Comparison of ENCODE assay signal across 11 mouse cellular contexts in genomic region chr9:92950092-92950491, GRCm38 (mm10).
DNase-seq lines count a peak whose midpoint lies in the region; ATAC-seq lines count a peak whose summit lies in the region.
"Had no signal": no experiment of that assay in that cellular context is flagged by ENCODE, and none has a peak within 500 bp of the region (broad histone marks: within the 10 kb centered on the region; RNA-seq: fewer than 3 reads in every experiment).

No protein-coding gene starts in this region.

- no peaks in the 10 kb centered on the region for H3K36me3 ChIP-seq in hindbrain, embryonic 14.5 days (replicated peaks; ENCODE audit: control insufficient read depth, insufficient read depth)
- H3K36me3 ChIP-seq in hindbrain, embryonic 16.5 days (ENCODE audit: control insufficient read depth, insufficient read depth, low read length) = no peaks in the 10 kb centered on the region
- H3K36me3 ChIP-seq in midbrain, embryonic 12.5 days = no peaks in the 10 kb centered on the region
- H3K36me3 ChIP-seq: G1E; heart, embryonic 12.5 days; liver, embryonic 13.5 days had no signal

- no peak overlapping the region for H3K4me3 ChIP-seq in hindbrain, embryonic 14.5 days (replicated peaks; ENCODE audit: low read length)
- H3K4me3 ChIP-seq in hindbrain, embryonic 16.5 days (ENCODE audit: low read length) = no peak overlapping the region
- H3K4me3 ChIP-seq in midbrain, embryonic 12.5 days = no peak overlapping the region
- H3K4me3 ChIP-seq: heart, embryonic 12.5 days; liver, embryonic 13.5 days had no signal

- DNase-seq in hindbrain, embryonic 14.5 days (ENCODE audit: low spot score) = no peak
- DNase-seq in 416B (ENCODE audit: low read depth) (peak; percentile 24), liver (no peak)
- peak; percentile 31 for DNase-seq in brain, adult 2 months (ENCODE audit: low read depth, low spot score)
- DNase-seq in layer of hippocampus, postnatal 10 days (ENCODE audit: low spot score in 2 of 2) = no peak
- DNase-seq: layer of hippocampus, postnatal 36 days; liver, embryonic 13.5 days had no signal

- no peak overlapping the region for H3K27ac ChIP-seq in hindbrain, embryonic 14.5 days
- no peak overlapping the region for H3K27ac ChIP-seq in hindbrain, embryonic 16.5 days (ENCODE audit: low read depth, low read length)
- H3K27ac ChIP-seq in midbrain, embryonic 12.5 days (replicated peaks) = no peak overlapping the region
- H3K27ac ChIP-seq: liver, embryonic 13.5 days had no signal

- H3K27me3 ChIP-seq in hindbrain, embryonic 14.5 days (ENCODE audit: control insufficient read depth, insufficient read depth, low read length) = no peaks in the 10 kb centered on the region
- no peaks in the 10 kb centered on the region for H3K27me3 ChIP-seq in hindbrain, embryonic 16.5 days (replicated peaks; ENCODE audit: control insufficient read depth, insufficient read depth, low read length)
- no peaks in the 10 kb centered on the region for H3K27me3 ChIP-seq in midbrain, embryonic 12.5 days
- H3K27me3 ChIP-seq: heart, embryonic 12.5 days; liver, embryonic 13.5 days had no signal

- H3K9ac ChIP-seq in hindbrain, embryonic 14.5 days = no peak overlapping the region
- H3K9ac ChIP-seq in hindbrain, embryonic 16.5 days (ENCODE audit: low read depth, low read length) = no peak overlapping the region
- no peak overlapping the region for H3K9ac ChIP-seq in midbrain, embryonic 12.5 days (replicated peaks)
- H3K9ac ChIP-seq: heart, embryonic 12.5 days; liver, embryonic 13.5 days had no signal

- no peak overlapping the region for H3K4me2 ChIP-seq in hindbrain, embryonic 14.5 days (replicated peaks)
- no peak overlapping the region for H3K4me2 ChIP-seq in hindbrain, embryonic 16.5 days (ENCODE audit: low read length)
- no peak overlapping the region for H3K4me2 ChIP-seq in midbrain, embryonic 12.5 days (replicated peaks)
- H3K4me2 ChIP-seq: heart, embryonic 12.5 days; liver, embryonic 13.5 days had no signal

- no peaks in the 10 kb centered on the region for H3K9me3 ChIP-seq in hindbrain, embryonic 14.5 days (ENCODE audit: control insufficient read depth, low read length)
- H3K9me3 ChIP-seq in hindbrain, embryonic 16.5 days (ENCODE audit: control insufficient read depth, low read length) = no peaks in the 10 kb centered on the region
- H3K9me3 ChIP-seq in midbrain, embryonic 12.5 days = no peaks in the 10 kb centered on the region
- H3K9me3 ChIP-seq: G1E; heart, embryonic 12.5 days; liver, embryonic 13.5 days had no signal

- no peaks in the 10 kb centered on the region for H3K4me1 ChIP-seq in hindbrain, embryonic 14.5 days (replicated peaks; ENCODE audit: control insufficient read depth, insufficient read depth, low read length)
- no peaks in the 10 kb centered on the region for H3K4me1 ChIP-seq in hindbrain, embryonic 16.5 days (ENCODE audit: control insufficient read depth, insufficient read depth, low read depth, low read length)
- no peaks in the 10 kb centered on the region for H3K4me1 ChIP-seq in midbrain, embryonic 12.5 days
- H3K4me1 ChIP-seq: heart, embryonic 12.5 days; liver, embryonic 13.5 days had no signal

- 0 out of 2 replicates have a peak, but pooled peaks have one; percentile 43 for ATAC-seq in hindbrain, embryonic 14.5 days (ENCODE audit: low FRiP score)
- no peak for ATAC-seq in hindbrain, embryonic 16.5 days
- peak; percentile 47; the same call in 1 of the 2 replicates for ATAC-seq in midbrain, embryonic 12.5 days (ENCODE audit: low FRiP score, low read depth)

Comparison
In these comparisons a context has a peak if more than half of its experiments do, and no peak if none do; other contexts are left out.
1. DNase-seq: peak in 416B (single experiment) and brain, adult 2 months (single experiment); none in hindbrain, embryonic 14.5 days (single experiment), liver (single experiment) and layer of hippocampus, postnatal 10 days (0 of 2).